Mouse (Mus musculus) bone marrow, adult 2 months (tissue): ENCODE measurements around the gene Cnr2.

Experiments
- CTCF ChIP-seq: fragments of 200-500 bp; IDR thresholded peaks from 2 replicates; pipeline ENCODE4 v1.5.1; 2011; ENCODE audit warnings: low read length, control low read depth; ENCODE audit not compliant: control insufficient read depth, insufficient read depth
- POLR2A ChIP-seq: fragments of 200-500 bp; IDR thresholded peaks from 2 replicates; pipeline ENCODE4 v1.6.1; 2011; ENCODE audit warnings: low read depth, mild to moderate bottlenecking, control low read depth, low read length, borderline replicate concordance; ENCODE audit not compliant: control insufficient read depth

DNA sequence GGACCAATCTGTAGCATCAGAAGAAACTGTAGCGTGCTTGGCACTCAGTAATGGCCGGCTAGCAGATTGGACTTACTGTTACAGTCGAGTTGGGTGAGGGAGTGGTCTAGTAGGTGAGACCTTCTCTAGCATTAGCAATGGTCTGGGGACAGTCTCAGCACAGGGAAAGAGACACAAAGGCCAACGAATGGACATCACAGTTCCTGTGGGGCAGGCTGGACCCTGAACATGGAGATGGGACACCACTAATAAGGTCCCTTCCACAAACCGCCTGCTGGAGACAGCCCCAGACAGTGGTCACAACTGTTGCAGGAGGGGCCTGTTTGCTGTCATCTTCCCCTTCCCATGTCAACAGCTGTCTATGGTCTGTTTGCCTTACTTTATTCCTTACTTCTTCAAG, 66.5 kb downstream of the Cnr2 start:
- no peak for TF ChIP-seq CTCF
- TF ChIP-seq POLR2A = no peak
